Mouse (Mus musculus): ENCODE data around the gene Cyp2e1. TPM values are rescaled to one million over a fixed set of nuclear protein-coding genes. Genes with fewer than 3 reads are reported as not detected.

The Cyp2e1 gene
- not detected in 2 replicates for polyA plus RNA-seq (2014; fragmentation: Nextera tagmentation; extraction: Ambion mirVana)

DNA sequence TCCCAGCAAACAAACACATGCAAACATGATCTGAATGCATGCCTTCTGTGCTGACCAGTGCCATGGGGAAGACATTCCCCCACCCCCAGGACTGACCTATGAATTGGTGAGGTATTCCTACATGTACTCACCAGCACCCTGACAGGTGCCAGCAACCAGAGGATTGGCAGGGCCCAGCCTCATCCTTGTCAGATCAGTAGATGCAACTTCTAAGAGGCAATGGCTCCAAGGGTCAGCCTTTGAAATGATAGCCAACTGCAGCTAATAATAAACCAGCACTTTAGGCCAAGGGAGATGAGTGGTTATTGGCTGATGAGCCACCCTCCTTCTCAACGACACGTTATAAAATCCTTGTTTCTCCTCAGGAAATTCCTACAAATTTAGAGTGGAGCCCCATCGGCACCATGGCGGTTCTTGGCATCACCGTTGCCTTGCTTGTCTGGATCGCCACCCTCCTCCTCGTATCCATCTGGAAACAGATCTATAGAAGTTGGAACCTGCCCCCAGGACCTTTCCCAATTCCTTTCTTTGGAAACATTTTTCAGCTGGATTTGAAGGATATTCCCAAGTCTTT, at the start of gene Cyp2e1:
Gene Cyp2e1 (plus strand): TSS at position 293 of the 574 bp plus-strand sequence.
- Histone ChIP-seq H3K4me3 (ENCODE audit: low read depth, low read length) (no peak within 1 kb of the TSS), H3K4me1 (ENCODE audit: control insufficient read depth, insufficient read depth, low read length) (no peaks in the 10 kb centered on the region), H3K27ac (replicated peaks; ENCODE audit: low read depth, low read length) (no peak within 1 kb of the TSS), H3K4me2 (ENCODE audit: low read depth, severe bottlenecking) (no peak within 1 kb of the TSS), H3K9ac (ENCODE audit: low read length) (no peak within 1 kb of the TSS), H3K9me3 (ENCODE audit: control insufficient read depth, low read length) (no peaks in the 10 kb centered on the region), H3K36me3 (ENCODE audit: control insufficient read depth, insufficient read depth, low read length) (no peaks in the 10 kb centered on the region), H3K27me3 (ENCODE audit: control insufficient read depth, insufficient read depth, low read length) (no peaks in the 10 kb centered on the region)
- ATAC-seq (ENCODE audit: insufficient number of reproducible peaks, low FRiP score, low TSS enrichment, low read depth) (no peak), DNase-seq (ENCODE audit: low spot score) (no peak)
- 82% methylated on average over 7 of the region's 7 CpGs for WGBS

DNA sequence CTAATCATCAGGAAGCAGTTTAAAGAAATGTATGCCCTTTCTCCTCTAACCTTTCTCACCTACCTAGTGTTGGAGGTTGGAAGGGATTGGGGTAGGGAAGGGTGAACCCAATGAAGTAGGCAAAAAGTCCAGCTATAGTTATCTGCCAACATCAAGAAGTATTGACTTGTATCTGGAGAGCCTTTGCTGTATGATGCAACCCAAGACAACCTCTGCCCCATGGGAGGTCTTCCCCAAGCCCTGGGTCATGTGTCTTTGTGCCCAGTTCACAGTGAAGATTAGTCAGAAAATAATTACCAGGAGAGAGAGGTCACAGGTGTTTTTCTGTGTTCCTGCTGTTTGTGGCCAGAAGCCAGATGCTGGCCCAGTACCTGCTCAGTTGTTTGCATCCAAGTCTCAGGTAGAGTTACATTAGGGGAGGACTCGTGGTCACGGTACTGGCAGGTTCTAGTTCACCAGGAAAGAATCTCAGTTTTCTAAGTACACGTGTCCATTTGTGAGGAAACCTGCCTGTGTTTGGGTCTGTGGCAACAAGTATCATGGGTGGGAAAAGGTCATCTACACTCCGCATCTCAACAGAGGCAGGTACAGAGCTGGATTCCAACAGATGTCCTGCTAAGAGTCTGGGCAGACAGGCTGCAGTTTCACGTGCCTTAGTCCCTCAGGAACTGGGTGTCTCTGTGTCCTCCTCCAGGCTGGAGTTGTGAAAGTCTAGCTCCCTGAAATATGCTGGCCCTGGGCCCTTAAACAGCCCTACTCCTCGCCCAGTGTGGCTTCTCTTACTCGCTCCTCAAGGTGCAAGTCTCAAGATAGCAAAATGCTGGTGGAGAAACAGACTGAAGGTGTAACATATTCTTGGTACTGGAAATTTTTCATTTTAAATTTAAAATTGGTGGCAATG, 46.1 kb upstream of the Cyp2e1 start:
- H3K4me2 ChIP-seq (ENCODE audit: low read depth, severe bottlenecking): no peak overlapping the region
- H3K27ac ChIP-seq (replicated peaks; ENCODE audit: low read depth, low read length): no peak overlapping the region
- no peaks in the 10 kb centered on the region for H3K27me3 ChIP-seq (ENCODE audit: control insufficient read depth, insufficient read depth, low read length)
- H3K36me3 ChIP-seq (ENCODE audit: control insufficient read depth, insufficient read depth, low read length): no peaks in the 10 kb centered on the region
- H3K9ac ChIP-seq (ENCODE audit: low read length): no peak overlapping the region
- 86% methylated on average over 7 of the region's 7 CpGs for WGBS
- DNase-seq (ENCODE audit: low spot score) (no peak), ATAC-seq (ENCODE audit: insufficient number of reproducible peaks, low FRiP score, low TSS enrichment, low read depth) (no peak)
- no peaks in the 10 kb centered on the region for H3K9me3 ChIP-seq (ENCODE audit: control insufficient read depth, low read length)
- H3K4me1 ChIP-seq (ENCODE audit: control insufficient read depth, insufficient read depth, low read length): no peaks in the 10 kb centered on the region
- no peak overlapping the region for H3K4me3 ChIP-seq (ENCODE audit: low read depth, low read length)

DNA sequence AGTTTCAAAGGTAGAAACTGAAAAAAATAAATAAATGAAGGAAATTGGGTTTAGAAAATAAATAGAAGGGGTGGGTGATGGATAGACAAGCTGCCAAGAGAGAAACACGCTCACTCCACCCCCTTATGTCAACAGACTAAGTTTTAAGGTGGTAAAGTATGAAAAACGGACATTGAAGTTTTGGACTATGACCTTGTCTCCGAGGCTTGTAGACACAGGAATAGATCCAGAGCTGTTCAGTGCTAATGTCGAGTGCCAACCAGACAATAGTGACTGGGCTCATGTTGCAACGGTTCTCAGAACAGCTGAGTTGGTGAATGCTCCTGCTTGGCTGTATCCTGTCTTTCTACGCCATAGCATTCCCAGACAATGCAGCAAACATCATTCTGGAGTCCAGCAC, 42.4 kb upstream of the Cyp2e1 start:
- no peak overlapping the region for H3K4me3 ChIP-seq (ENCODE audit: low read depth, low read length)
- DNase-seq (ENCODE audit: low spot score) (no peak), ATAC-seq (ENCODE audit: insufficient number of reproducible peaks, low FRiP score, low TSS enrichment, low read depth) (no peak)
- no peaks in the 10 kb centered on the region for H3K27me3 ChIP-seq (ENCODE audit: control insufficient read depth, insufficient read depth, low read length)
- no peak overlapping the region for H3K9ac ChIP-seq (ENCODE audit: low read length)
- H3K36me3 ChIP-seq (ENCODE audit: control insufficient read depth, insufficient read depth, low read length): no peaks in the 10 kb centered on the region
- 85% methylated on average over 6 of the region's 6 CpGs for WGBS
- H3K9me3 ChIP-seq (ENCODE audit: control insufficient read depth, low read length): no peaks in the 10 kb centered on the region
- no peak overlapping the region for H3K27ac ChIP-seq (replicated peaks; ENCODE audit: low read depth, low read length)
- no peak overlapping the region for H3K4me2 ChIP-seq (ENCODE audit: low read depth, severe bottlenecking)
- H3K4me1 ChIP-seq (ENCODE audit: control insufficient read depth, insufficient read depth, low read length): no peaks in the 10 kb centered on the region

DNA sequence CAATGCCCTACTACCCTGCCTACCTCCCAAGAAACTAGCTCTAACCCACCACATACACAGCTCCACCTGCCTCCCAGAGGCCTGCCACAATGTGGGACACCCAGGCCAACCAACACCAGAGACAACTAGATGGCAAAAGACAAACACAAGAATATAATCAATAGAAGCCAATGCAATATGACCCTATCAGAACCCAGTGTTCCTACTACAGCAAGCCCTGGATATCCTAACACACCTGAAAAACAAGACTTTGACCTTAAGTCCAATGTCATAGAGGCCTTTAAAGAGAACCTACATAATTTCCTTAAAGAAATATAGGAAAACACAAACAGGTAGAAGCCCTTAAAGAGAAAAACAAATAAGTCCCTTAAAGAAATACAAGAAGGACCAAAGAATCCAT, 38.0 kb upstream of the Cyp2e1 start:
- Histone ChIP-seq H3K4me2 (ENCODE audit: low read depth, severe bottlenecking) (no peak overlapping the region), H3K36me3 (ENCODE audit: control insufficient read depth, insufficient read depth, low read length) (no peaks in the 10 kb centered on the region), H3K4me1 (ENCODE audit: control insufficient read depth, insufficient read depth, low read length) (no peaks in the 10 kb centered on the region), H3K27me3 (ENCODE audit: control insufficient read depth, insufficient read depth, low read length) (no peaks in the 10 kb centered on the region), H3K9ac (ENCODE audit: low read length) (no peak overlapping the region), H3K9me3 (ENCODE audit: control insufficient read depth, low read length) (no peaks in the 10 kb centered on the region), H3K27ac (replicated peaks; ENCODE audit: low read depth, low read length) (no peak overlapping the region), H3K4me3 (ENCODE audit: low read depth, low read length) (no peak overlapping the region)
- ATAC-seq (ENCODE audit: insufficient number of reproducible peaks, low FRiP score, low TSS enrichment, low read depth) (no peak), DNase-seq (ENCODE audit: low spot score) (no peak)

DNA sequence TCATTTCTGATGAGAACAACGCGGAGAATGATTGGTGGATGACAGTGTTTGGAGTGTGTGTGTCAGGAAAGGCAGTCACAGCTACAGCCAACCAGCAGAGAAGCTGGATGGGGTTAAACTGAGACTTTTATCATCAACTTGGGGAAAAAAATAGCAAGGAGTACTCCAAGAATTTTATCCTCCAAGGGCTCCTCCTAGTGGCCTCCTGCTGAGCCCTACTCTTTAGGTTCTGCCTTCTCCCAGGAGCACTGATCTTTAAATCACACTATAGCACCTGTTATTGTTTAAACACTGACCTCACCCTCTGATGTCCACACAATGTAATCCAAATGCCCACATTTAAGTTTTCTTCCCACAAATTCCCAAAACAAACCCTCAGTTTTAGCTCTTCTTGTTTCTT, 30.4 kb upstream of the Cyp2e1 start:
- no peak overlapping the region for H3K9ac ChIP-seq (ENCODE audit: low read length)

DNA sequence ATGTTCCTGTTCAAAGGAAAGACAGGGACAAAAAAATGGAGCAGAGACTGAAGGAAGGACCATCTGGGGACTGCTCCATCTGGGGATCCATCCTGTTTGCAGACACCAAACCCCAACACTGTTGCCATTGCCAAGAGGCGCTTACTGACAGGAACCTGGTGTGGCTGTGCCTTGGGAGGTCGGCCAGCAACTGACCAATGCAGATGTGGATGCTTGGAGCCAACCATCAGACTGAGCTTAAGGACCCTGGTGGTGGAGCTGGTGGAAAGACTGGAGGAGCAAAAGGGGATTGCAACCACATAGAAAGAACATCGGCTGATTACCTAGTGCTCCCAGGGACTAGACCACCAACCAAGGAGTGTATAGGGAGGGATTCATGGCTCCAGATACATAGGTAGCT, 16.1 kb upstream of the Cyp2e1 start:
- WGBS: 80% methylated on average over 3 of the region's 3 CpGs
- no peaks in the 10 kb centered on the region for H3K9me3 ChIP-seq (ENCODE audit: control insufficient read depth, low read length)
- no peak overlapping the region for H3K27ac ChIP-seq (replicated peaks; ENCODE audit: low read depth, low read length)
- H3K27me3 ChIP-seq (ENCODE audit: control insufficient read depth, insufficient read depth, low read length): no peaks in the 10 kb centered on the region
- no peak overlapping the region for H3K4me3 ChIP-seq (ENCODE audit: low read depth, low read length)
- no peaks in the 10 kb centered on the region for H3K36me3 ChIP-seq (ENCODE audit: control insufficient read depth, insufficient read depth, low read length)
- ATAC-seq (ENCODE audit: insufficient number of reproducible peaks, low FRiP score, low TSS enrichment, low read depth) (no peak), DNase-seq (ENCODE audit: low spot score) (no peak)
- no peaks in the 10 kb centered on the region for H3K4me1 ChIP-seq (ENCODE audit: control insufficient read depth, insufficient read depth, low read length)
- no peak overlapping the region for H3K4me2 ChIP-seq (ENCODE audit: low read depth, severe bottlenecking)
- no peak overlapping the region for H3K9ac ChIP-seq (ENCODE audit: low read length)

More for the DNA sequence above, 30.4 kb upstream of the Cyp2e1 start:
- no peaks in the 10 kb centered on the region for H3K27me3 ChIP-seq (ENCODE audit: control insufficient read depth, insufficient read depth, low read length)
- no peaks in the 10 kb centered on the region for H3K4me1 ChIP-seq (ENCODE audit: control insufficient read depth, insufficient read depth, low read length)
- no peak for ATAC-seq (ENCODE audit: insufficient number of reproducible peaks, low FRiP score, low TSS enrichment, low read depth)
- no peak overlapping the region for H3K4me2 ChIP-seq (ENCODE audit: low read depth, severe bottlenecking)
- DNase-seq (ENCODE audit: low spot score): no peak
- no peak overlapping the region for H3K4me3 ChIP-seq (ENCODE audit: low read depth, low read length)
- H3K36me3 ChIP-seq (ENCODE audit: control insufficient read depth, insufficient read depth, low read length): no peaks in the 10 kb centered on the region
- H3K27ac ChIP-seq (replicated peaks; ENCODE audit: low read depth, low read length): no peak overlapping the region
- 71% methylated on average over 2 of the region's 2 CpGs for WGBS
- H3K9me3 ChIP-seq (ENCODE audit: control insufficient read depth, low read length): no peaks in the 10 kb centered on the region

DNA sequence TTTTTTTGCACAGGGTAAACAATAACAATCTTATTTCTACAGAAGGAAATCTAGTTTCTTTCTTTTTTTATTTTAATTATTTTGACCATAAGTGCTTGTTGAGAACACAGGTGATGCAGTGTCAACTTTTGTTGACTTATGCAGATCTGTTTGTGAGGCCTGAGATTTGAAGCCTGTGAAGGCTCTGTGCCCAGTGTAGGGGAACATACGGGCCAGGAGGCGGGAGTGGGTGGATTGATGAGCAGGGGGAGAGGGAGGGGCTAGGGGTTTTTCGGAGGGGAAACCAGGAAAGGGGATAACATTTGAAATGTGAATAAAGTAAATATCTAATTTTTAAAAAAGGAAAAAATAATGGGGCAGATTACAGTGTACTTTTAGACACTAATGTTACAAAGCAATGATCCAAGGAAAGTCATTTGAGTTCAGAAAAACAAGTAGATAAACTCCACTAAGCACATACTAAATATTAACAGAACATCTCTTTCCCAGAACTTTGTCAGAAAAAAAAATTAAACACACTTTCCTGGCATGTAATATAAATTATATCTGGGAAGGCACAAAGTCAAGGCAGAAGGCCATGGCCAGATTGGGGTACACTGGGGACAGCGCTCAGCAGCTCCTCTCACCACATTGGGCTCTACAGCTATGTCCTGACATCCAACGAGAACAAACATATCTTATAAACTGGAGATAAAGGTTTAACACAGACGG, 15.3 kb upstream of the Cyp2e1 start:
- Histone ChIP-seq H3K27ac (replicated peaks; ENCODE audit: low read depth, low read length) (no peak overlapping the region), H3K9ac (ENCODE audit: low read length) (no peak overlapping the region), H3K4me1 (ENCODE audit: control insufficient read depth, insufficient read depth, low read length) (no peaks in the 10 kb centered on the region), H3K4me3 (ENCODE audit: low read depth, low read length) (no peak overlapping the region), H3K27me3 (ENCODE audit: control insufficient read depth, insufficient read depth, low read length) (no peaks in the 10 kb centered on the region), H3K4me2 (ENCODE audit: low read depth, severe bottlenecking) (no peak overlapping the region), H3K9me3 (ENCODE audit: control insufficient read depth, low read length) (no peaks in the 10 kb centered on the region), H3K36me3 (ENCODE audit: control insufficient read depth, insufficient read depth, low read length) (no peaks in the 10 kb centered on the region)
- ATAC-seq (ENCODE audit: insufficient number of reproducible peaks, low FRiP score, low TSS enrichment, low read depth) (no peak), DNase-seq (ENCODE audit: low spot score) (no peak)
- 87% methylated on average over 6 of the region's 6 CpGs for WGBS

DNA sequence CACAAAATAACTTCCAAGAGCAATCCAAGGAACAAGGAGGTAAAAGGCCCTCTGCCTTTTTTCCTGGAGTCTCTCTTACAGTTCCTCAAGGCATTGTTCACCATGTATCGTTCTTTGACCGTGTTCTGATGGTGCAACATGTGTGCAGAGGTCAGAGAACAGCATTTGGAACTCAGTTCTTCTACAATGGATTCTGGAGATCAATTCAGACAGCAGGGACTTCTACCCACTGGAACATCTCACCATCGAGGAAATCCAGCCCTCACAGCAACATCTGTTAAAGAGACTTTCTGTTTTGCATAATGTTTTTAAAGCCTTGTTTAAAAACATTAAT, 14.7 kb upstream of the Cyp2e1 start:
- no peaks in the 10 kb centered on the region for H3K4me1 ChIP-seq (ENCODE audit: control insufficient read depth, insufficient read depth, low read length)
- 86% methylated on average over 3 of the region's 3 CpGs for WGBS
- H3K27ac ChIP-seq (replicated peaks; ENCODE audit: low read depth, low read length): no peak overlapping the region
- ATAC-seq (ENCODE audit: insufficient number of reproducible peaks, low FRiP score, low TSS enrichment, low read depth) (no peak), DNase-seq (ENCODE audit: low spot score) (no peak)
- H3K4me2 ChIP-seq (ENCODE audit: low read depth, severe bottlenecking): no peak overlapping the region
- no peak overlapping the region for H3K4me3 ChIP-seq (ENCODE audit: low read depth, low read length)
- H3K9me3 ChIP-seq (ENCODE audit: control insufficient read depth, low read length): no peaks in the 10 kb centered on the region
- no peak overlapping the region for H3K9ac ChIP-seq (ENCODE audit: low read length)
- H3K27me3 ChIP-seq (ENCODE audit: control insufficient read depth, insufficient read depth, low read length): no peaks in the 10 kb centered on the region
- H3K36me3 ChIP-seq (ENCODE audit: control insufficient read depth, insufficient read depth, low read length): no peaks in the 10 kb centered on the region

Measured in limb, embryonic 11.5 days (tissue).